Mouse (Mus musculus): ENCODE measurements around the gene Olfr725.

- TF ChIP-seq GATA1 (IDR thresholded peaks at IDR 0.05; ENCODE audit: borderline replicate concordance, low read length) (no peak), FLI1 (IDR thresholded peaks at IDR 0.05; ENCODE audit: low read length) (no peak)
Measured at GRCm38 (mm10) chr14:50031356-50031755, 8.8 kb downstream of the Olfr725 start.

Data from megakaryocyte, embryonic 14.5 days (primary cell).